Mouse (Mus musculus) liver, embryonic 15.5 days (tissue): Measurements from ENCODE around the gene Lsm7. TPM values are rescaled to one million over a fixed set of nuclear protein-coding genes. Genes with fewer than 3 reads are reported as not detected.
"Not testable (repeated sequence)": the region's sequence is repeated elsewhere in the genome, so short reads cannot be mapped to it uniquely, and the experiment has no call there.

Source experiments
- ATAC-seq: fragments of 200-750 bp; cut with Nextera tagmentation; 2 replicates; pipeline ENCODE4 v1.8.0; 2017; ENCODE audit warnings: moderate number of reproducible peaks, mild to moderate bottlenecking, moderate library complexity; ENCODE audit not compliant: insufficient read depth
- H3K27ac ChIP-seq: fragments of 300-500 bp; sonication (generic); replicated peaks from 2 replicates; pipeline ENCODE4 v1.5.1; 2015; ENCODE audit warnings: mild to moderate bottlenecking, inconsistent platforms
- H3K27me3 ChIP-seq: fragments of 300-500 bp; sonication (generic); 2 replicates; pipeline ENCODE4 v1.6.1; 2015; ENCODE audit warnings: mild to moderate bottlenecking, inconsistent platforms
- H3K36me3 ChIP-seq: fragments of 300-500 bp; sonication (generic); replicated peaks from 2 replicates; pipeline ENCODE4 v1.6.1; 2015; ENCODE audit warnings: moderate library complexity, mild to moderate bottlenecking, inconsistent platforms
- H3K4me1 ChIP-seq: fragments of 300-500 bp; sonication (generic); replicated peaks from 2 replicates; pipeline ENCODE4 v1.6.1; 2015; ENCODE audit warnings: inconsistent platforms
- H3K4me2 ChIP-seq: fragments of 300-500 bp; sonication (generic); 2 replicates; pipeline ENCODE4 v1.6.1; 2015; ENCODE audit warnings: moderate library complexity, mild to moderate bottlenecking, inconsistent platforms
- H3K4me3 ChIP-seq: fragments of 300-500 bp; sonication (generic); replicated peaks from 2 replicates; pipeline ENCODE4 v1.5.1; 2015; ENCODE audit warnings: mild to moderate bottlenecking, inconsistent platforms
- H3K9ac ChIP-seq: fragments of 300-500 bp; sonication (generic); 2 replicates; pipeline ENCODE4 v1.6.1; 2015; ENCODE audit warnings: moderate library complexity, mild to moderate bottlenecking, inconsistent platforms
- H3K9me3 ChIP-seq: fragments of 300-500 bp; sonication (generic); replicated peaks from 2 replicates; pipeline ENCODE4 v1.6.1; 2016; ENCODE audit warnings: inconsistent platforms
- WGBS: fragments of 180-500 bp; shearing (Covaris S2); methylation state at CpG from one replicate; pipeline ENCODE4 v1.1.7; 2015; ENCODE audit warnings: mixed read lengths; ENCODE audit not compliant: insufficient replicate concordance; 5-methylcytosine and 5-hydroxymethylcytosine counted together
- polyA plus RNA-seq: library from polyadenylated mRNA; unstranded; fragments of >200 nt; fragmentation: Nextera tagmentation; extraction: Ambion mirVana; gene quantifications from 2 replicates; pipeline ENCODE4 v1.2.1, GENCODE M21; 2015

Gene Lsm7
- polyA plus RNA-seq, 1 experiment from 2014 or later: 115 TPM

DNA sequence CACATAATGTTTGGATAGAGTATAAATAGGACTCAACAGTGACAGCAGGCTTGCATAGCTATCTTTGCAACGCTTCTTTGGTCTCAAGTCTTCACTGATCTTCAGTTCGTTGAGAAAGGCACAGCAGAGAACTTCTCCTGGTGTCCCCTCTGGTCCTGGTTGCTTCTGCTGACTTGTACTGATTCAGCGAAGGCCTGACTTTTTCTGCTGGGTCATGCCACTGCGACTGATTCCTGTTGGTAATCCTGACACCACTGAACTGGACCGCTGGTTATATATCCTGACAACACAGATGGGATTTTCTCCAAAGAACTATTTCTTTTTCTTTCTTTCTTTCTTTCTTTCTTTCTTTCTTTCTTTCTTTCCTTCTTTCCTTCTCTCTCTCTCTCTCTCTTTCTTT lies 32.5 kb downstream of the Lsm7 start:
- H3K4me3 ChIP-seq: no peak overlapping the region
- H3K9ac ChIP-seq: 0 out of 2 replicates have a peak overlapping the region, but pooled peaks have one; percentile 12
- no peaks in the 10 kb centered on the region for H3K27me3 ChIP-seq
- peak overlapping the region; percentile 28 for H3K4me2 ChIP-seq
- H3K9me3 ChIP-seq: no peaks in the 10 kb centered on the region
- WGBS: 77% methylated on average over 5 of the region's 5 CpGs
- peak overlapping the region; percentile 83 for H3K27ac ChIP-seq
- no peak for ATAC-seq
- peaks cover 4% of the 10 kb centered on the region; the same call in 1 of the 2 replicates for H3K36me3 ChIP-seq
- H3K4me1 ChIP-seq: peaks cover 75% of the 10 kb centered on the region

DNA sequence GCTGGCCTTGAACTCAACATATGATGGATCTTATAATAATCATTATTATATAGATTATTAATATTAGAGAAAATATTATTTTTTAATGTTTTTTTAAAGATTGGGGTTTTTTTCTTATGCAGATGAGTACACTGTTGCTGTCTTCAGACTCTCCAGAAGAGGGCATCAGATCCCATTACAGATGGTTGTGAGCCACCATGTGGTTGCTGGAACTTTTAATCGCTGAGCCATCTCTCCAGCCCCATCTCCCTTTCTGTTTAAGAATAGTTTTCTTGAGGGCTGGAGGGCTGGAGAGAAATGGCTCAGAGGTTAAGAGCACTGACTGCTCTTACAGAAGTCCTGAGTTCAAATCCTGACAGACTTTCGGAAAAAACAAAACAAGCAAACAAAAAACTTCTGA lies 33.0 kb downstream of the Lsm7 start:
- H3K9me3 ChIP-seq: no peaks in the 10 kb centered on the region
- 41% methylated on average over 2 of the region's 2 CpGs for WGBS
- no peak overlapping the region for H3K4me3 ChIP-seq
- H3K4me2 ChIP-seq: peak overlapping the region; percentile 28
- ATAC-seq: no peak
- no peaks in the 10 kb centered on the region for H3K36me3 ChIP-seq
- peaks cover 77% of the 10 kb centered on the region for H3K4me1 ChIP-seq
- peak overlapping the region; percentile 83 for H3K27ac ChIP-seq
- 0 out of 2 replicates have a peak overlapping the region, but pooled peaks have one; percentile 12 for H3K9ac ChIP-seq
- no peaks in the 10 kb centered on the region for H3K27me3 ChIP-seq

DNA sequence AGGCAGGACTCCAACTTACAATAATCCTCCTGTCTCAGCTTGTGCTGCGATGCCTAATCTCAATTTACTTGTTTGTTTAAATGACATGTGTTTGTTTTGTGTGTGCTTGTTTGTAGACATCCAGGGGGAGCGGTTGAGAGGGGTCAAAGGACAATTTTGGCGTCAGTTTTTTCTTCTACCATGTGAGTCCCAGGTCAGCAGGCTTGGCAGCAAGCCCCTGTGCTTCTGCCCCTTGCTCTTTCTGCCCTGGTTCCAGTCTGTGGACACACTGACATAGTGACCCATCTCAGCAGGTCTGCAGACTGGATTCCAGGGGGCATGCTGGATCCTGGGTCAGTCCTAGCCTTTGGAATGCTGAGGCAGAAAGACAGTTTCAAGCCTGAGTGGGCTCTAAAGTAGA lies 35.6 kb downstream of the Lsm7 start:
- Histone ChIP-seq H3K9ac (peak overlapping the region; percentile 22; the same call in 1 of the 2 replicates), H3K4me1 (peaks cover 61% of the 10 kb centered on the region), H3K27me3 (0 out of 2 replicates have a peak, but pooled peaks cover 3% of the 10 kb centered on the region), H3K9me3 (no peaks in the 10 kb centered on the region), H3K36me3 (no peaks in the 10 kb centered on the region), H3K27ac (peak overlapping the region; percentile 94), H3K4me3 (no peak overlapping the region), H3K4me2 (peak overlapping the region; percentile 49)
- no peak for ATAC-seq
- WGBS: 47% methylated on average over 3 of the region's 3 CpGs

DNA sequence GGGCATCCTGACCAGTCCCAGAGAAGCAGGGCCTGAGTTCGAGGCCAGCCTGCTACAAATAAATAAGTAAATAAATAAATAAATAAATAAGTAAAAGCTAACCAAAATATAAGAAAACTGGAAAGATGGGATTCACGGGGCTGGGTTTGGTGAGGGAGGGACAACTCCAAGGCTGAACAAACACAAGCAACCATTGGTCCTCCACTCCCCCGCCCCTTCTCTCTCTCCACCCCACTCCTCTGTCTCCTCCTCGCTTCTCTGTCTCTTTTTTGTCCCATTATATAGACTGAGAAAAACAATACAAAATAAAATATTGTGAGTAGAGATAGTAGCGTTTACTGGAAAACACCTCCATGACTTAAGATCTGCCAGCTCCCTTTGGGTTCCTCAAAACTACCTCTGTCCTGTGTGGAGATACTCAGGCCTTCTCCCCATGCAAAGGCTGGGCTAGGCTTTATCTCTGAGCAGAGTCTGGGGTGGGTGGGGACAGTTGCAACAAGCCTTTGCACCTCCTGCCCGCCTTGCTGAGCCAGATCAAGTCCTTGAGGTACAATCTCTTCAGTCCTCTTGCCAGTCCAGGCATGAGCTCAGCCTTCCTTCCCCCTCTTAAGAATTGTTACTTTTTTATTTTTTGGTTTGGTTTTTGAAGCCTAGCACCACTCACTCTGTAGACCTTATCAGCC lies 36.3 kb downstream of the Lsm7 start:
- peak overlapping the region; percentile 22; the same call in 1 of the 2 replicates for H3K9ac ChIP-seq

DNA sequence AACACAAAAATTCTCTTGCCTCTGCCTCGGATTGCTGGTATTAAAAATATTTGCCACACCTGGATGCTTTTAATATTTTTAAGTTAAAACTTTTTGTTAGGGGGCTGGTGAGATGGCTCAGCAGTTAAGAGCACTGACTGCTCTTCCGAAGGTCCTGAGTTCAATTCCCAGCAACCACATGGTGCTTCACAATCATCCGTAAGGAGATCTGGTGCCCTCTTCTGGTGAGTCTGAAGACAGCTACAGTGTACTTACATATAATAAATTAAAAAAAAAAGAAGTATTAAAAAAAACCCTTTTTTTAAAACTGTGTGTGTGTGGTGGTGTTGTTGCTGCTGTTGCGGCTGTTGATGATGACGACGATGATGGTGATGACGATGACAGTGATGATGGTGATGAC lies 37.1 kb downstream of the Lsm7 start:
- Histone ChIP-seq H3K4me2 (peak overlapping the region; percentile 49; the same call in 1 of the 2 replicates), H3K27me3 (peaks cover 11% of the 10 kb centered on the region), H3K4me1 (peaks cover 46% of the 10 kb centered on the region), H3K27ac (peak overlapping the region; percentile 94)
- not testable (repeated sequence) for H3K9me3 ChIP-seq, H3K9ac ChIP-seq, H3K4me3 ChIP-seq, H3K36me3 ChIP-seq, ATAC-seq
- 80% methylated on average over 7 of the region's 7 CpGs for WGBS

More for the DNA sequence above, 36.3 kb downstream of the Lsm7 start:
- peak; percentile 98 for ATAC-seq
- Histone ChIP-seq H3K9me3 (no peaks in the 10 kb centered on the region), H3K4me3 (no peak overlapping the region), H3K4me2 (peak overlapping the region; percentile 49), H3K36me3 (no peaks in the 10 kb centered on the region), H3K27me3 (0 out of 2 replicates have a peak, but pooled peaks cover 4% of the 10 kb centered on the region), H3K27ac (peak overlapping the region; percentile 94), H3K4me1 (peaks cover 54% of the 10 kb centered on the region)
- WGBS: 29% methylated on average over 6 of the region's 6 CpGs

DNA sequence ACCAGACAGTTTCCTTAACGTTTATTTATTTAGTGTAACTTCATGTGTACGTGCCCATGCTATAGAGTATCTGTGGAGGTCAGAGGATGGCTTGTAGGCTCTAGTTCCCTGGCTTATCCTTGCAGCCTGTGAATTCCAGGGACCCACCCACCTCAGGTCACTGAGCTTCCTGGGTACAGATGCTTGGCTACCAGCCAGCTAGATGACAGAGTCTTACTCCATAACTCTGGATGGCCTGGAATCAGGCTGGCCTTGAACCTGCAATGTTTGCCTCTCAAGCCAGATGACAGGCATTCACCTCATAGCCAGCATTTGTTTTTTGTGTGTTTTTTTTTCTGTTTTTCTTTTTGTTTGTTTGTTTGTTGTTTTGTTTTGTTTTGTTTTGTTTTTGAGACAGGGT lies 37.8 kb downstream of the Lsm7 start:
- H3K4me3 ChIP-seq: no peak overlapping the region
- no peak overlapping the region for H3K27ac ChIP-seq
- 53% methylated on average over 2 of the region's 2 CpGs for WGBS
- no peak for ATAC-seq
- no peaks in the 10 kb centered on the region for H3K9me3 ChIP-seq
- H3K36me3 ChIP-seq: no peaks in the 10 kb centered on the region
- H3K4me2 ChIP-seq: no peak overlapping the region
- H3K4me1 ChIP-seq: peaks cover 39% of the 10 kb centered on the region
- peaks cover 19% of the 10 kb centered on the region for H3K27me3 ChIP-seq
- H3K9ac ChIP-seq: no peak overlapping the region

DNA sequence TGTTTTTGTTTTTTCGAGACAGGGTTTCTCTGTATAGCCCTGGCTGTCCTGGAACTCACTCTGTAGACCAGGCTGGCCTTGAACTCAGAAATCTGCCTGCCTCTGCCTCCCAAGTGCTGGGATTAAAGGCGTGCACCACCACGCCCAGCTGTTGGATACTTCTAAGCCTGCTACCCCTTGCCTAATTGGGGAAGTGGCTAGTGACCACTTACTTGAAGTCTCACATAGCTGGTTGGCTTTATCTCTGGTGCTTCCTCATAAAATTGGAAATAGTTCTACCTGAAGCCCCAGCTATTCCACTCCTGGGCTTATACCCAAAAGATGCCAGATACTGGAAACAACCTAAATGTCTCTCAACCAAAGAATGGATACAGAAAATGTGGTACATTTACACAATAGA lies 38.7 kb downstream of the Lsm7 start:
- peaks cover 32% of the 10 kb centered on the region for H3K4me1 ChIP-seq
- not testable (repeated sequence) for H3K4me2 ChIP-seq, H3K27ac ChIP-seq, H3K4me3 ChIP-seq, H3K9ac ChIP-seq, H3K36me3 ChIP-seq, H3K9me3 ChIP-seq, ATAC-seq
- peaks cover 28% of the 10 kb centered on the region for H3K27me3 ChIP-seq
- WGBS: 51% methylated on average over 3 of the region's 3 CpGs

DNA sequence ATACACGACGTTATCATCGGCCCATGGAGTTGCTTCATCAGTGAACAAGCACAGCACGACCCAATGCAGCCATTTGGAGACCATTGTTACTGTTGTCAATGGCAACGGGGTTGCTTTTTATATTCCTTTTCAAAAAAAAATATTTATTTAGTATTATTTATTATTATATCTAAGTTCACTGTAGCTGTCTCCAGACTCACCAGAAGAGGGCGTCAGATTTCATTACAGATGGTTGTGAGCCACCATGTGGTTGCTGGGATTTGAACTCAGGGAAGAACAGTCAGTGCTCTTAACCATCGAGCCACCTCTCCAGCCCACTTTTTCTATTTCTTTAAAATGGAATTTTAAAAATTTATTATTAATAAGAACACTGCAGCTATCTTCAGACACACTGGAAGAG lies 40.2 kb downstream of the Lsm7 start:
- no peak for ATAC-seq
- H3K9ac ChIP-seq: no peak overlapping the region
- no peak overlapping the region for H3K4me2 ChIP-seq
- H3K27ac ChIP-seq: no peak overlapping the region
- no peaks in the 10 kb centered on the region for H3K36me3 ChIP-seq
- H3K4me3 ChIP-seq: no peak overlapping the region
- peaks cover 43% of the 10 kb centered on the region for H3K27me3 ChIP-seq
- no peaks in the 10 kb centered on the region for H3K9me3 ChIP-seq
- peaks cover 34% of the 10 kb centered on the region for H3K4me1 ChIP-seq
- 57% methylated on average over 7 of the region's 7 CpGs for WGBS

DNA sequence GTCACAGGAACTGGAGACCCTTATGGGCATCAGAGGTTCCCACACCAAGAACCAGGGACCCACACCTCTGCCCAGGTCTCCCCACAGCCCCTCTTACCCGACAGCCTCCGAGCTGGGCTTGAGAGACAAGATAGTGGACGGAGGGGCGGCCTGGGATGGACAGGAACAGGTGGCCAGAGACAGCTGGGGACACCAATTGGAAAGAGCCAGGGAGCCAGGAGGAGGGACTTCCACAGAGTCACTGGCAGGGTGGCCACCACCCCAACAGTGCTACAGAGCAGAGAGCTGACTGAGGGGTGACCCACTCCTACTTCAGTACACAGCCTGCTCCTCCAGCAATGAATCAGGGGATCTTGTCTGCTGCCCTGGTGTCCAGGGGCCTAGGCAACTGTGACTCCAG lies 41.6 kb downstream of the Lsm7 start, which contains the start of gene Jsrp1:
TSS of gene Jsrp1 (minus strand) at position 133 of the 400 bp plus-strand sequence.
- H3K27me3 ChIP-seq: peaks cover 57% of the 10 kb centered on the region
- 68% methylated on average over 4 of the region's 4 CpGs for WGBS
- no peaks in the 10 kb centered on the region for H3K9me3 ChIP-seq
- H3K27ac ChIP-seq: no peak within 1 kb of the TSS
- H3K4me3 ChIP-seq: no peak within 1 kb of the TSS
- H3K4me2 ChIP-seq: no peak within 1 kb of the TSS
- no peak for ATAC-seq
- no peaks in the 10 kb centered on the region for H3K36me3 ChIP-seq
- peaks cover 28% of the 10 kb centered on the region for H3K4me1 ChIP-seq
- no peak within 1 kb of the TSS for H3K9ac ChIP-seq

DNA sequence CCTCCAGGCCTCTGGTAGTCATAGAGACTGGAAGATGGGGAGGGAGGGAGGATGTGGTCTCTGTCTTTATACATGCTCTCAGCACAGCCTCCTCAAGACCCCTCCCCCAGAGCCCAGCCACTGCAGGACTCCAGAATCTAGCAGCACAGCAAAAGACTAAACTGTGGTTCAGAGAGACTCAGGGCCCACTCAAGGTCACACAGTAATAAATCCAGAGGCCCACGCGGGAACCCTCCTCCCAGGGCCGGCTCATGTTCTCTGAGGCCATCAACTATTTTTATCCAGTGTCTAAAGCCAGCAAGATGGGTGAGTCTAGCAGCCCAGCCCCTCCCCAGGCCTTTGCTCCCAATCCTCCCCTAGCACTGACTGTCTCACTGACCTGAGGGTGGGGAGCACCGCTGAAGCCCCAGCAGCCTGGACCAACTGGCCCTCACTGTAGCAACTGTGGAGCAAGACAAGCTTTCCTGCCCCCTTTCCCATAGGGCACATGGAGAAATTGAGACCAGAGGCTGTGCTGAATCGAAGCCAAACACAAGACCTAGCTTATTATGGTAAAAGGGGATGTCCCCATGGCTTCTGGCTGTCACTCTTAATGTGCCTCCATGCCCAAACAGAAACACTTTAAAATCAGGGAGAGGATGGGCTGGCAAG lies 42.5 kb downstream of the Lsm7 start:
- ATAC-seq: no peak
- Histone ChIP-seq H3K4me3 (no peak overlapping the region), H3K9ac (no peak overlapping the region), H3K36me3 (no peaks in the 10 kb centered on the region), H3K9me3 (no peaks in the 10 kb centered on the region), H3K27ac (no peak overlapping the region), H3K27me3 (peaks cover 66% of the 10 kb centered on the region), H3K4me2 (no peak overlapping the region), H3K4me1 (peaks cover 29% of the 10 kb centered on the region)
- WGBS: 45% methylated on average over 5 of the region's 5 CpGs

DNA sequence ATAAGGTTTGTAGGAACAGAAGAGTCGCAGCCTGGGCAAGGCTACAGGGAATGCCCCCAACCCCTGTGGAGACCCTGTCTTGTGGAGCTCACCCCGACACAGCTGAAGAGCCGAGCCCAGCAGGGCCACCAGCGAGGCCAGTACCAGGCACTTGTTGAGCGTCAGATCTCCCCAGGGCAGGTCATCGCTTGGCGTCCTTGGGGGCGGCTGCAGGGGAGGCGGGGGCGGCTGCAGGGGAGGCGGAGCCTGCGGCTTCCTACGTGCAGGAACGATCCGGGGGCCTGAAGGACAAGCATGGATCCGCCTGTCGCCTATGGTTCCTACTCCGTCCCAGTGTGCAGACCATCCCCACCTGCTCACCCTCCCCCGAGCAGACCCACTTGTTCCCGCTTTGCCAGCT lies 44.9 kb downstream of the Lsm7 start:
- H3K27ac ChIP-seq: no peak overlapping the region
- peaks cover 82% of the 10 kb centered on the region for H3K27me3 ChIP-seq
- H3K4me3 ChIP-seq: no peak overlapping the region
- H3K9me3 ChIP-seq: no peaks in the 10 kb centered on the region
- no peak for ATAC-seq
- no peak overlapping the region for H3K9ac ChIP-seq
- peak overlapping the region; percentile 18; the same call in 1 of the 2 replicates for H3K4me2 ChIP-seq
- H3K36me3 ChIP-seq: peaks cover 4% of the 10 kb centered on the region
- peaks cover 48% of the 10 kb centered on the region for H3K4me1 ChIP-seq
- 9% methylated on average over 20 of the region's 20 CpGs for WGBS
